Mouse (Mus musculus) central nervous system, embryonic 11.5 days (tissue): ENCODE data around the gene Ccdc88c. TPM values are rescaled to one million over a fixed set of nuclear protein-coding genes. Genes with fewer than 3 reads are reported as not detected.

Experiments
- polyA plus RNA-seq: library from polyadenylated mRNA; depleted of rRNA; stranded (reverse); fragments of >200 nt; gene quantifications from 2 replicates; pipeline ENCODE4 v1.2.3, GENCODE M21; 2012; rRNA removed

Gene Ccdc88c
- polyA plus RNA-seq: 19.7 and 34.6 TPM in 2 replicates

GRCm38 (mm10) chr12:101028954-101029731 is at the start of gene Ccdc88c:
TSS of gene Ccdc88c (minus strand) at chr12:101029056.

GRCm38 (mm10) chr12:100907598-100908297 is 121.1 kb downstream of the Ccdc88c start, which contains the start of gene Gpr68:
TSS of gene Gpr68 (minus strand) at chr12:100908198.

Other genes with a start within 250 kb of the Ccdc88c start
- gene Dglucy, start 250.0 kb downstream of the Ccdc88c start, polyA plus RNA-seq: 0.71 and 1.00 TPM in 2 replicates
- 0.20 and 0.36 TPM in 2 replicates for gene Gpr68, start 120.9 kb downstream of the Ccdc88c start, polyA plus RNA-seq
- gene Ppp4r3a, start 54.6 kb upstream of the Ccdc88c start, polyA plus RNA-seq: 66.8 and 81.8 TPM in 2 replicates